21 mouse cellular contexts compared by ENCODE assay signal in the genomic region with DNA sequence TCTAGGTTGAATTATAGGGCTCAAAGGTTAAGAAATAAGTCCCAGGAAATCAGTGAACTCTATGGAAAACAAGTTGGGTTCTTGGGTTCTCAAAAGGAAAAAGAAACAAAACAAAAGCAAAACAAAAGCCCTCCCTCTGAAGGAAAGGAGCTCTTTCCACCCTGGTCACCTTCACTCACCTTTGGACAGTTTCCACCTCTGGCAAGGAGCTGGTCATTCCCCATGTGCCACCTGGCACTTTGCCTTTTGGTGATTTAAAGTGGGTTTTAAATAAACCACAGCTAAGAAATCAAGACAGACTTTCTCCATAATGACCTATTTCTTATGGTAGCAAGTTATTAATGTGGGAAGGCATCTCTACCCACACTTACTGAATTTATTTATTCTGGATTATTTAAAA. TPM values are rescaled to one million over a fixed set of nuclear protein-coding genes. Genes with fewer than 3 reads are reported as not detected.
DNase-seq lines count a peak whose midpoint lies in the region; ATAC-seq and TF ChIP-seq lines count a peak whose summit lies in the region.
"Had no signal": no experiment of that assay in that cellular context is flagged by ENCODE, and none has a peak within 500 bp of the region (broad histone marks: within the 10 kb centered on the region; RNA-seq: fewer than 3 reads in every experiment).

No protein-coding gene starts in this region.

- H3K27ac ChIP-seq in cerebellum, adult 2 months (ENCODE audit: insufficient read depth, low read length) = no peak overlapping the region
- no peak overlapping the region for H3K27ac ChIP-seq in heart, embryonic 11.5 days (ENCODE audit: low read depth, low read length)
- no peak overlapping the region for H3K27ac ChIP-seq in forebrain, embryonic 12.5 days
- H3K27ac ChIP-seq: embryonic facial prominence, embryonic 10.5 days; heart, adult 2 months; hindbrain, embryonic 14.5 days; layer of hippocampus, adult 2 months; limb, embryonic 13.5 days; liver, embryonic 15.5 days; macrophage; midbrain, embryonic 10.5 days had no signal

- no peak for TF ChIP-seq CTCF in cerebellum, adult 2 months (IDR thresholded peaks at IDR 0.05; ENCODE audit: borderline replicate concordance, insufficient read depth, low read depth, low read length)

- ATAC-seq in heart, embryonic 11.5 days (replicated peaks; ENCODE audit: insufficient number of reproducible peaks, low FRiP score, low TSS enrichment) = no peak
- ATAC-seq in forebrain, embryonic 12.5 days (ENCODE audit: low FRiP score) = no peak

- no peak overlapping the region for H3K4me3 ChIP-seq in cerebellum, adult 2 months (replicated peaks; ENCODE audit: insufficient read depth, low read depth, low read length)
- H3K4me3 ChIP-seq in heart, embryonic 11.5 days (ENCODE audit: low read depth, low read length) = no peak overlapping the region
- H3K4me3 ChIP-seq in forebrain, embryonic 12.5 days (replicated peaks) = no peak overlapping the region
- H3K4me3 ChIP-seq: embryonic facial prominence, embryonic 10.5 days; heart, adult 2 months; layer of hippocampus, adult 2 months; limb, embryonic 13.5 days; liver, embryonic 15.5 days; midbrain, embryonic 10.5 days had no signal

- peak; percentile 24 to 50 for DNase-seq in cerebellum, adult 2 months
- no peak for DNase-seq in cerebellum, adult 8-10 months
- DNase-seq in heart, postnatal 10 days = peak; percentile 22 to 50
- DNase-seq in NIH3T3 (ENCODE audit: low read depth) = peak; percentile 19
- peak; percentile 15 for DNase-seq in kidney, postnatal 10 days
- DNase-seq: gastrocnemius, postnatal 10 days; layer of hippocampus, postnatal 36 days; right cerebral cortex, postnatal 14 days; spleen, adult 18-20 months; thymus, postnatal 4 days had no signal

- no peaks in the 10 kb centered on the region for H3K9me3 ChIP-seq in heart, embryonic 11.5 days (replicated peaks; ENCODE audit: control insufficient read depth, low read length)
- H3K9me3 ChIP-seq in forebrain, embryonic 12.5 days = no peaks in the 10 kb centered on the region
- H3K9me3 ChIP-seq: embryonic facial prominence, embryonic 10.5 days; limb, embryonic 13.5 days; liver, embryonic 15.5 days; midbrain, embryonic 10.5 days had no signal

- intact Hi-C loops in heart, postnatal 10 days (cut with DNase I) = no loop called here

- H3K4me1 ChIP-seq in cerebellum, adult 2 months (ENCODE audit: control insufficient read depth, insufficient read depth, low read length) = 0 out of 2 replicates have a peak, but pooled peaks cover 2% of the 10 kb centered on the region
- H3K4me1 ChIP-seq in heart, embryonic 11.5 days (ENCODE audit: control insufficient read depth, insufficient read depth, low read length) = no peaks in the 10 kb centered on the region
- H3K4me1 ChIP-seq in forebrain, embryonic 12.5 days = peaks cover 10% of the 10 kb centered on the region
- H3K4me1 ChIP-seq: embryonic facial prominence, embryonic 10.5 days; limb, embryonic 13.5 days; liver, embryonic 15.5 days had no signal

- H3K9ac ChIP-seq in heart, embryonic 11.5 days (ENCODE audit: low read depth, low read length) = no peak overlapping the region
- H3K9ac ChIP-seq in forebrain, embryonic 12.5 days = no peak overlapping the region
- H3K9ac ChIP-seq: hindbrain, embryonic 14.5 days; limb, embryonic 13.5 days; liver, embryonic 15.5 days had no signal

- no peak for TF ChIP-seq POLR2A in cerebellum, adult 2 months (IDR thresholded peaks at IDR 0.05; ENCODE audit: borderline replicate concordance, insufficient read depth, low read length)

- H3K27me3 ChIP-seq in cerebellum, adult 2 months (ENCODE audit: control insufficient read depth, insufficient read depth, low read length) = no peaks in the 10 kb centered on the region
- no peaks in the 10 kb centered on the region for H3K27me3 ChIP-seq in heart, embryonic 11.5 days (ENCODE audit: control insufficient read depth, insufficient read depth, low read length)
- no peaks in the 10 kb centered on the region for H3K27me3 ChIP-seq in forebrain, embryonic 12.5 days
- H3K27me3 ChIP-seq: CH12.LX; limb, embryonic 13.5 days; liver, embryonic 15.5 days had no signal

- H3K4me2 ChIP-seq in heart, embryonic 11.5 days = no peak overlapping the region
- H3K4me2 ChIP-seq in forebrain, embryonic 12.5 days = no peak overlapping the region
- H3K4me2 ChIP-seq: hindbrain, embryonic 14.5 days; limb, embryonic 13.5 days; liver, embryonic 15.5 days had no signal

- H3K36me3 ChIP-seq in heart, embryonic 11.5 days (ENCODE audit: control insufficient read depth, insufficient read depth, low read length) = no peaks in the 10 kb centered on the region
- H3K36me3 ChIP-seq in forebrain, embryonic 12.5 days (replicated peaks) = no peaks in the 10 kb centered on the region
- H3K36me3 ChIP-seq: embryonic facial prominence, embryonic 10.5 days; limb, embryonic 13.5 days; liver, embryonic 15.5 days; midbrain, embryonic 10.5 days had no signal

RNA-seq across cellular contexts. Expression of a gene that starts 23.1 kb away (rescaled TPM):
- polyA plus RNA-seq in cerebellum, adult 2 months (2012; rRNA removed) = 18.3 and 20.4 TPM in 2 replicates
- 10 to 100 TPM; 69.1 to 70.8 TPM for total RNA-seq in heart, postnatal 10 days (2021)
- 20.2 and 20.9 TPM in 2 replicates for polyA plus RNA-seq in heart, embryonic 11.5 days (2014; fragmentation: Nextera tagmentation; extraction: Ambion mirVana)
- 86.1 and 104 TPM in 2 replicates for polyA plus RNA-seq in forebrain, embryonic 12.5 days (2016; fragmentation: Nextera tagmentation; extraction: Ambion mirVana)
